Mouse (Mus musculus) megakaryocyte progenitor cell, adult 5-6 weeks (primary cell): Measurements from ENCODE around the gene Acin1. TPM values are rescaled to one million over a fixed set of nuclear protein-coding genes. Genes with fewer than 3 reads are reported as not detected.
A peak's percentile ranks its signal among the peaks of the same experiment; 100 is the strongest.

Experiments used
- ATAC-seq: replicated peaks from 2 replicates; pipeline ENCODE4 v1.8.0; 2016; ENCODE audit warnings: mild to moderate bottlenecking, moderate TSS enrichment, inconsistent platforms; ENCODE audit not compliant: poor library complexity
- total RNA-seq, 2 experiments: library from RNA; stranded (forward) in 1 of 2; stranded (reverse) in 1 of 2; fragments of 157-497, 149-512 nt in 1 of 2; fragments of 200-1000 nt in 1 of 2; gene quantifications; 2 replicates each; pipeline versions ENCODE4 v1.2.3 to v1.2.4; 2015 to 2017

Gene Acin1
- total RNA-seq, 2 experiments from 2014 or later, result 177 to 223 TPM

DNA sequence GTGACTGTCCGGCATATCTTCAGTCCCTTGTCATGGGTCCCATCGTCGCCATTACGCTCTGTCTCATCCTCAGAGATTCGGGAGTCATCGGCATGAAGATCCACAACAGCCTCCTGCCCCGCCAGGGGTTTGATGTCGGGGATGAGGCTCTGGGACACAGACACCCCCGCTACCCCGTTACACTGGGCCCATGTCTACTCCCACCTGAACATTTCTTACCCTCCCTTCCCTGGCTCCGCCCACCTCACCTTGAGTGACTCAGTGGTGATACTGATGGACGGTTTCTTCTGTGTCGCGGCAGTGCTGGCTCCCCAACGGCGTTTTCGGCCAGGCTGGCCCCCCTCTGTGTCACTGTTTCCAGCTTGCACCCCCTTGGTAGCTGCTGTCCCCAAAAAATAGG lies 40.3 kb downstream of the Acin1 start:
- no peak for ATAC-seq

DNA sequence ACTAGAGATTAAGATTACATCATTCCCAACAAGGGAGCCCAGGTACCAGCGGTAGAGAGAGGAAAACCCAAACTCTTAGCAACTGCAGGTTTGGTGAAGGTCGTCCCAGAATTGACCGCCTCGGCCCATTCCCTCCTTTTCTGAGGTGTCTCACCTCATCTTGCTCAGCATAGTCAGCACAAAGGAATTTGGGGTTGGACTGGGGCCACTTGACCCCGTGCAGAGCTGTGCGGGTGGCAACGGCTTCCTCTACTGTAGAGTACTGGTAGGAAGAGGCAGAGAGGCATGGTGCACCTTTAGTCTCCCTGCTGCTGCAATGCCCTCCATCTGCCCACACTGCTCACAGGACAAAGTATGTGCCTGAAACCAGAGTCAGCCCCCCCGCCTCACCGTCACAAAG lies 42.4 kb downstream of the Acin1 start:
- no peak for ATAC-seq

DNA sequence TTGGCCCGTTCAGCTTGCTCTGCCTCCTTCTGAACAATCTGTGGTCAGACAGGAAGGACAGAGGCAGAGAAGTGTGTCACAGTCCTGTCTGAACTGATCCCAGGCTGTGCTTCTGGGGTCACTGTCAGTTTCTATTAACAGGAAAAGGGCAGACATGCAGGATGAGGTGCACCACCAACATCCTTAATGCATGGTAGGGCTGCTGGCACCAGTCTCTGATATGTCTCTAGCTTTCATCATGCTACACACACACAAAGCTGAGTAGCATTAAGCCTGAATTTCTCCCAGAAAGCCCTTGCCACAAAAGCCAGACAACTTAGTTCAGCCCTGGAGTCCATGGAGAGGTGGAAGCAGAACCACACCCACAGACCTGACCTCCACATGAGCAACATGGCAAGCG lies 43.7 kb downstream of the Acin1 start:
- ATAC-seq, result no peak

DNA sequence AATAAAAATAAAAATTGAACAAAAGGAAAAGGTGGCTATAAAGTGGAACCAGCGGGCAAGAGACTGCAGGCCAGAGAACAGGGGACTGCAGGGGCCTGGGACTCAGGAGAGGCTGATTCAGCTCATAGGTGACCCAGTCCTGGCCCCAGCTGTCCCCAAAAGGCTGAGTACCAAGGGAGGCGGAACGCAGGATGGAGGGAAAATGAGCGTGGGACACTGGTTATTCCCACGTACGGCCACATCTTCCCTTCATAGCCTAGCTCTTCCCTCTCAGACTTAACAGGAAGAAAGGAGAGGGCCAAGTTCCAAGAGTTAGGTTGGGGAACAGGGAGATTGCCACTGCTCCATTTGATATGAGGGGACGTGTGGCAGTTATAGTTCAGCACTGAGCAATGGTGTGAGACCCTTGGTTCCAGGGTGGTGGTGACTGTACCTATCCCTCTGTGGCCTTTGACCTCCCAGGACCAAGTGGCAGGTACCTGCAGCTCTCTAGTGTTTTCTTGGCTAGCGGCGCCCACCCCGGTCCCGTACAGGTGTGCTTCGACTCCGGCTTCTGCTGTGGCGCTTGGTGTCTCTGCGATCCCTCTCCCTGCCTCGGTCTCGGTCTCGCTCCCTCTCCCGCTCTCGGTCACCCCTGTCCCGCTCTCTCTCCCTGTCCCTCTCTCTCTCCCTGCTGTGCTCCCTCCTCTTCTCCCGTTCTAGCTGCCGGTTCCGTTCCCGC lies 44.3 kb downstream of the Acin1 start:
- no peak for ATAC-seq

DNA sequence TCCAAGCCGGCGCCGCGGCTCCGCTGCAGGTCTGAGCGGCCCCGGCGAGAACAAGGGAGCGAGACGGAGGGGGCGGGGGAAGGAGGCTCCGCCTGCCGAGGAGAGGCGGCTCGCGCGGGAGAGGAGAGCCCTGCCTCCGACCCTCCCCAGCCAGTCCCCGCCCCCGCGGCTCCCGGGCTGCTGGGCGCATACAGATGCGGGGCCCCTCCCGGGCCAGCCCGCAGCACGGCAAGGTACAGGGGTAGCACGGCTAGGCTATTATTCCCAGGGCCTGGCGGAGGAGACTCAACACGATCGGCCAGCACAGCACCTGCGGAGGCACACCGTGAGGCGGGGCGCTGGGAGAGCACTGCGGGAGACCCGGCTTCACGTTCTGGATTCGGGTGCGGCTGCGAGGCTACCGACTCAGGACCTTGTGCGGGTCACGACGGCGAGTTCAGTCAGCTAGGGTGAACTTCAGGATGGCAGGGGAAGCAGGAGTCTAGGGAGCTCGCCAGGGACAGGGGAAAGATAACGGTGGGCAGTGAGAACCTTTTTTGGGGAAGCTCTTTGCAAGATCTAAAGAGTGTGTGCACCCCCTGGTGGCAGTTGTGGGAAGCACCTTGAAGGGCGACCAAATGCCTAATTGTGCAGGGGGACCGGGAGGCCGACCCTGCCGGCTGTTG lies 45.3 kb downstream of the Acin1 start, which contains the start of gene Cdh24:
TSS of gene Cdh24 (minus strand) at position 60 of the 665 bp plus-strand sequence.
- peak; percentile 79 for ATAC-seq

DNA sequence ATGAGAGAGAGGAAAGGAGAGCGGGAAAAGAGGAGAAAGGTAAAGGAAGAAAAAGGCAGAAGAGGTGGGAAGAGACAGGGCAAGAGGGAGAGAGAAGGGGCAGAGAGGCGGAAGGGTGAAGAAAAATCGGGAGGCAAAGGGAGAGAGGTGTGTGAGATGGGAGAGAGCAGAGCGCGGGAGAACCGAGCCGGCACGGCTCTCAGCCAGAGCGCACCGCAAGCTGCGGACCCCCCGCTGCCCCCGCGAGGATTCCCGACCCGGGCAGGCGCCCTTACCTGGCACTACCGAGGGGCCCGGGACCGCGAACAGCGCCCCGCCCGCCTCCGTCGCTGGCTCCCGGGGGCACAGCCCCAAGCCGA lies 45.8 kb downstream of the Acin1 start, which contains the start of gene Gm17606:
TSS of gene Gm17606 (plus strand) at position 7 of the 359 bp plus-strand sequence.
- ATAC-seq, result no peak

DNA sequence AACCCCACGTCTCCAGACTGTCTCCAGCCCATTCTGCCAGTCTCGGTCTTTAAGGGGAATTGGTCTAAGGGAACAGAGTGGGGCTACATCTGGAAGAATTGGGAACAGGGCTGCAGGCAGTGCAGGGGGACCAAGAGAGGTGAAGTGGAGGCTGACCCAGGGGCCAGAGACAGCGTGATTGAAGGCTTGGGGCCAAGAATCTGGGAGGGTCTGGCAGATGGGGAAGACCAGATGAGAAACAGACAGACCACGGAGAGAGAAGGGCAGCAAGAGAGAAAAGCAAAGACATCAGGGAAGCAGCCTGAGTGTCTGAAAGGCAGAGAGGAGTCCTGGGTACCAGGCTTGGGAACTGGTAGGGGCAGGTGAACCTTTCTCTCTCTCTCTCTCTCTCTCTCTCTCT lies 46.6 kb downstream of the Acin1 start:
- no peak for ATAC-seq

DNA sequence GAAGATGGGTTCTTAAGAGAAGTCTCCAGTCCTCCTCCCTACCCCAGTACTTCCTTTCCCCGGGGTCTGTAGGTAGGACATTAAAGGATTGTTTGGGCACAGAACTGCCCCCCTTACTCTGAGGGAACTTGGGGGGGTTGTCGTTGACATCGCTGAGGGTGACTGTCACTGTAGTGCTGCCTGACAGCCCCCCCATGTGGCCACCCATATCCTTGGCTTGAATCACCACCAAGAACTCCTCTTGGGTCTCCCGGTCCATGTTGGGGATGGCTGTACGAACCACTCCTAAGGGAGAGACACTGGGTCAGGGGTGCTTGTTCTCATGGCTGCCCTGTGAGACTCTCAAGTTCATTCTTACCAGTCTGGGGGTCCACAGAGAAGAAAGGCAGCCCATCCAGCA lies 48.5 kb downstream of the Acin1 start:
- no peak for ATAC-seq

DNA sequence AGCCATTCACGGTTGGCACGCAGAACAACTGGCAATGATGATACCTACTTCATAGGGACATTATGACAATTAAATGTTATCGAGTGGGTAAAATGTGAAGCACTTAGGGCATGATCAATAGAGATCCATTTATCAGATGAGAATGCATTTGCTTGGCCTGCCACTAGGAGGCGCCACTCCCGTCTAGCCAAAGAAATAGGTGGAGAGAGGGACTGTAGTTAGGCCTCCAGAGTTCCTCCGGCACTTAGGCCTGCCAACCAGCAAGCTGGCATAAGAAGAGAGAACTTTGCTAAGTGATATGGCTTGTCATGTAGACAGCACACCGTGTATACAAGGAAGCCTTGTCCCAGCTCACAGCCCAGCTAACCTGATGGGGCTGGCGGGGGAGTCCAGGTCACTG lies 49.8 kb downstream of the Acin1 start:
- ATAC-seq, result peak; percentile 30; the same call in 1 of the 2 replicates

DNA sequence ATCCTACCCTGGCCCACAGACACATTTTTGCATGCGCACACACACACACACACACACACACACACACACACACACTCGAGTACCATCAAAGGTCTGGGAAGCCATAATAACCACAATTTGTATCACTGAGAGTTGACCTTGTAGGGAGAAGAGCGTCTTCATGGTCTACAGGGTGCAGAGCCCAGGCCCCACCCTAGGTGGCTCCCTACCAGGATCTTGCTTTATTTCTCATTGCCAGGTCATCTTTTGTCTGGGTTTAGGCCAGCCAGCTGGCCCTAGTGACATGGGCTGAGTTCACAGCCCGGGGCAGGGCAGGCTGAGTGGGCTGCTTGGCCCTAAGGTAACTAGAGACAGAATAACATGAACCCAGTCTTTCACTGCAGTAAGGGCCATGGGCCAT lies 52.5 kb downstream of the Acin1 start:
- peak; percentile 59; the same call in 1 of the 2 replicates for ATAC-seq

DNA sequence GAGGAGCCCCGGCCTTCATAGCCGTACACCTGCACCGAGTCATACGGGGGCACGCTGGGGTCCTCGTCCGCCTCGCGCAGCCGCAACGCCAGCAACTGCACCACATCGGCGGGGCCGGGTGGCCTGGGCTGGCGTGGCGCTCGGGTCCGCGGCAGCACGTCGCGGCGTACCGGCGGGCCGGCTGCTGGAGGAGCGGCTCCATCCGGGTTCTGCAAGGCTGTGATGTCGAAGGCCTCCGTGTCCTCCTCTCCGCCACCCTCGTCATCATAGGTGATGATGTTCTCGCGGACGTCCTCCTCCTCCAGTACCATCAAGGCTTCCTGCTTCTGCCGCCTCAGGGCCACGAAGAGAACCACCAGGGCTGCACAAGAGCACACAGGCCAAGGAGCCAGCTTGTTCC lies 54.5 kb downstream of the Acin1 start:
- no peak for ATAC-seq

DNA sequence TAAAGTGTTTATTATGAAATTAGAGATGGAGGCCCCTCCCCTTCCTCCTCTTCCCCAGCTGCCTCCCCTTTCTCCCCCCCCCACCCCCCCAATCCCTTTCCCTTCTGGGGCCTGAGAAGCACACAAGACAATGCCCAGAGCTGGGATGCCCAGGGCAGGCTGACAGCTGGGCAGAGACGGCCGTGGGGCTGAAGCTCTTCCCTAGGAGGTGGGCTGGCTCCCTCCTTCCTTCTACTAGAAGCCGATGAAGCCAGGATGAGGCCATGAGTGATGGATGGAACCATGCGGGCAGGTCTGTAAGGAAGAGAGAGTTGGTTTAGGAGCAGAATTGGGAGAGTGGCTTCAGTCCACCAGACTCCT lies 55.5 kb downstream of the Acin1 start:
- no peak for ATAC-seq

DNA sequence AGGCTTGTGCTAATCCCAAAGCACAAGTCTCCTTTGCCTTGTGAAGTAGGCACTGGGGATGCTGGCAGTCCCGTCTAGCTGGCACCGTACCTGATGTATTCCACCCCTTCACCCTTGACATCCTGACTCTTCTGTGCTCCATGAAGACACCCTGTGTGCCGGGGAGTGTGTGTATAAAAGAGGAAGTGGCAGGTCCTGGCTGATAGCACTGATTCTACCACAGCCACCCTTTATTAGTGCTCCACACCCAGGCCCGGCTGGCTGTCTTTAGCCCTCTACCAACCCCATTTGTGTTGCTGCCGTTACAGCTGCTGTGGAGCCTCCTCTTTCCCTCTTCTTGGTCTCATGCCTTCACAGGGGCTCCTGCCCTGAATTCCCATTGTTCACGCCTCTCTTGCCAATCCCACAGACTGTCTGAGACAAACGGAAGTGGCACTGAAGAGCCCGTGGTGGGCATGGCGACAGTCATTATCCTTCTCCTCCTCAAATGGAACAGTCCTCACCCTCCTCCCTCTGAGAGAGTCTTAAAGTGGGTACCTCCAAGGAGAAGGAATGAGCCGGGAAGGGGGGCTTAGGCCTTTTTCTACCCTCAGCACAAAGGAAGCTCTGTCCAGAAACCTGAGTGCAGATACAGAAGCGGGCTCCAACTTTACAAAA lies 56.0 kb downstream of the Acin1 start:
- ATAC-seq, result peak; percentile 81

DNA sequence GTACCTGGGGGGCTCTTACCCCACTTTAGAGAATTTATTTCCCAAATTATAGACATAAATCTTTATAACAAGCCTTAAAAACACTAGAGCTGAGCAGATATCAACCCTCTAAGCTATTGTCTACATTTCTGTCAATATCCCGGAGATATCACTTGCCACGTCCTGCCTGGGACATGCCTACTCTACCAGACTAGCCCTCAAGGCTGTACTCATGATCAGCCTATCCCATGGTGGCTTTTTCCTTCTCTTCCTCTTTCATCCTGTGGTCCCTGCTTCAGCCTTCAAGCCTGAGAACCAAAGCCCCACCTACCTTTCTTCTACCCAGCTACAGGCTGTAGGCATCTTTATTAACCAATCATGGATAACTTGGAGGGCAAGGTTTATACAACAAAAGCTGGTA lies 56.9 kb downstream of the Acin1 start:
- no peak for ATAC-seq

DNA sequence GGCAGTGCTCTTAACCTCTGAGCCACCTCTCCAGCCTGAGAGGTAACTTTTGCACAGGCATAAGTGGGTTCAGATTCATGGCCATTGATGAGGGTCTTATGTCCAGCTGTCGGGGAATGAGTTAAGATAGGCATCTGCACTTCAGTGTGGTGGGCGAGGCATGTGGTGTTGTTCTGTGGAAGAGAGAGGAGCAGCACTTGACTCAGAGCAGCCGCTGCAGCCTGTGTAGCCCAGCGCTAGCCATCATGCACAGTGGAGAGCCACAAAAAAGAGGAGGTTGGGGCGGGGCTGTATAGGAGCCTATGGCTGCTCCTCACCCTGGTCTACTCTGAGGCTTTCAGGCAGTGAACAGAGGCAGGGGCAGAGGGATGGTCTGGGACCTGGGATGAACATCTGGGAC lies 58.6 kb downstream of the Acin1 start:
- no peak for ATAC-seq

DNA sequence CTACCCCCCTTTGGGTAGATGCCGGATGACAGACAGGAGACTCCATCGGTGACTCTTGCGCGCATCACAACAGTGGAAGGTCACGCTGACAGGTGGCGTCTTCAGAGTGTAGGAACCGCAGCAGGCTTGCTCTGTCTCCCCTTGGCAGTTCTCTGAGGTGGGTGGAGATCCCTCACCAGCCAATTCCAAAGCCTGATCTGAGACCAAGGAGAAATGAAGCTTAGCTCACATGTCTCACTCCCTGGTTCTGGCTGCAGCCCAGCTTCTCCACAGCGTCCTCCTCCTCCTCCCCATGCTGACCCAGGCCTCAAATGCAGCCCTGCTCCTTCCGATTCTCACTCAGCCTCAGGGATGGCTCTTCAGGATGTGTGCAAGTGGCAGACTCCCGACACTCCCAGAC lies 61.8 kb downstream of the Acin1 start:
- no peak for ATAC-seq

DNA sequence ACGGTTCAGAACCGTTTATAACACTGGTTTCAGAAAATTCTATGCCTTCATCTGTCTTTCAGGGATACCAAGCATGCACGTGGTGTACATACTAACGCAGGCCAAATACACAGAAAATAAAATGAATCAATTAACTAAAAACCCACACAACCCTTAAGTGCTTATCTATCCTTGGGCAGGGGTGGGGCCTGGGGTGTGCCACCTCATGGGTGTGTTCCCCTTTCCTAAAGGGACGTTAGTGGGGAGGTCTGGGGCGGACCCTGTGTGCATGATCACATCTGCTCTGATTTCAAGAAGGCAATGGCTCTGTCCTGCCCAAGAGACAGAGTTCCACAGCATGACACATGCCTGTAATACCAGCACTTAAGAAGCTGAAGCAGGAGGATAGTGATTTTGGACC lies 63.4 kb downstream of the Acin1 start:
- ATAC-seq, result peak; percentile 73

DNA sequence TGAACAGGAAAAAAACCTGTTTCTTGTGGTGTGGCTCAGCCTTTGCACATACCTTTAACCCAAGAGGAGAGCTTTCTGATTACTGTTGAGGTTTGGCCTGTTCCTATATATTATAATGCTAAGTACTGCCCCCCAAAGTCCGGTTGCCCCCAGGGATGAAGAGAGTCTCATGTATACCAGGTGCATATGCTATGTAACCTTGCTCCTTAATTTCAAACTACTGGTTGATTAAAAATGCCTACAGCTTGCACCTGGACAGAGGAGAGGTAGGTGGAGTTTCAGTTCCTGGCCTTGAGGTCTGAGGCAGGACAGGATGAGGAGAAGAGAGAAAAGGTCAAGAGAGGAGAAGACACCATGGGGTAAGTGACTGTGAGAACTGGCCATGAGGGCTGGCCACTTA lies 65.6 kb downstream of the Acin1 start, which contains the start of gene Psmb11:
TSS of gene Psmb11 (plus strand) at position 301 of the 400 bp plus-strand sequence.
- no peak for ATAC-seq

DNA sequence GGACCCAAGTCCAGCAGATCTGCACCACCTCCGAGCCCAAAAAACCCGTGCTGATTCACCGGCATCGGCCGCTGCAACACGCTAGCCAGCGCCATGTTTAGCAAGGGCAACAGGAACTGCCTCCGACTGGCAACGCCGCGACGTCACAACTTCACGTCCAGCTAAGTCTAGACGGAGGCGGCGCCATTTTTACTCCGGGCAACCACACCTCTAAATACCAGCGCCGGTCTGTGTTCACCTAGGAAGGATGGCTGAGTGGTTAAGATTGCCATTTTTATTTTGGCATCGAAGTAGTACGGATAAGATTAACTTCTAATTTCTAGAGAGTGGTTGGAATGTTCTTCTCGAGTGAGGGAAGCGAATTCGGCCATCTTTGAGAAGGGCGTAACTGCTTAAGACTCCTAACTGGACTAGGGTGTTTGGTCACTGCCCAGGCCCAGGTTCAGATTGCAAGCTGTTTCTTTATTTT lies 68.8 kb downstream of the Acin1 start, which contains the start of gene Psmb5:
TSS of gene Psmb5 (minus strand) at position 126 of the 469 bp plus-strand sequence.
- ATAC-seq, result peak; percentile 97

DNA sequence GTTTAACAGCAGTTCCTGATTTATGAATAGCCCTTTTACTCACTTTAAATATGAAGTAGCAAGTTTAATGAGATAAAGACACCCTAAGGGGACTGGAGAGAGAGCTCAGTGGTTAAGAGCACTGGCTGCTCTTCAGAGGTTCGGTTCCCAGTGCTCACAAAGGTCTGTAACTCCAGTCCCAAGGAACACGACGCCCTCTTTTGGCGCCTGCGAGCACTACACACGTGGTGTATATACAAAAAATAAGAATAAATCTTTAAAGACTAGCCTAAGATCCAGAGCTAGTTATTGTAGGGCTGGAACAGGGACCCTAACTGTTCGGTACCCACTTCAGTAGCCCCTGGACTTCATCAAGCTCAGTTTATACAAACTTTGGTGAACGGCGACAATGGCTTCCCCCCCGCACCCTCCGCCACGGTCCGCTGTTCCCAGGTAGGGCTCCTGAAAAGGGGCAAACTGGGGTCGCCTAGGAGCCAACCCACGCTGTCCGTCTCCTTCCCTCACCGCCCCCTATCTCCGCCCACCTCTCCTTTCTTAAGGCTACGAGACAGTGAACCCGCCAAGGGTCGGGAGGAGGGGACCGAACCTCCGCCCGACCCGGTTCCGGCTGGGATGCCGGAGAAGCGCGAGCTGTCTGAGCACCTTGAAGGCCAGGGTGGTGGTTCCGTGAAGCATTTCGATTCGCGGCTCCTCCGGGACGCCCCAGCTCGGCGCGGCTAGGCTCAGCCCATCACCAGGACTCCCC lies 69.4 kb downstream of the Acin1 start:
- ATAC-seq, result peak; percentile 38

DNA sequence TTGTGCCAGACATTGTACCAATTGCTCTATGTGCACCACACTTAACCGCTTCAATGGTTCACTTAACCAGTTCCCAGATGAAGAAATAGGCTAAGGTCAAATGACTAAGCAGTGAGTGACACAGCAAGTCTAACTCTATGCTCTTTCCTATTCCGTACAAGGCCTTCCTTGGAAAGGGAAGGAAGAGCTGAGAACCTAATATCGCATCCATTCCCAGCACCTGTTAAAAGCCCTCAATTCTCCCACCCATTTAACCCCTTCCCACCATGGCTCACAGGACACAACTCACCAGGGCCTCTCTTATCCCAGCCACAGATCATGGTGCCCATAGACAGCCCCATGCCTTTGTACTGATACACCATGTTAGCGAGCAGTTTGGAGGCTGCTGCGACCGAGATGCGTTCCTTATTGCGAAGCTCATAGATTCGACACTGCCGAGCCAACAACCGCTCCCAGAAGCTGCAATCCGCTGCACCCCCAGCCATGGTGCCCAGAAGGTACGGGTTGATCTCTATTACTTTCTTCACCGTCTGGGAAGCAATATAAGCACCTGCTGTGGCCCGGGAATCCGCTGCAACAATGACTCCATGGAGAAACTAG lies 70.4 kb downstream of the Acin1 start:
- ATAC-seq, result 0 out of 2 replicates have a peak, but pooled peaks have one; percentile 13
